Mouse (Mus musculus): ENCODE measurements around the gene Gstp1.

The Gstp1 gene

GRCm38 (mm10) chr19:3999121-3999730 is 38.6 kb downstream of the Gstp1 start:
- DNase-seq: no peak

GRCm38 (mm10) chr19:3998335-3998734 is 39.5 kb downstream of the Gstp1 start:
- no peak for DNase-seq

GRCm38 (mm10) chr19:3997231-3997630 is 40.6 kb downstream of the Gstp1 start:
- DNase-seq: no peak

GRCm38 (mm10) chr19:3996747-3997146 is 41.0 kb downstream of the Gstp1 start:
- DNase-seq: no peak

- DNase-seq: no peak
These were observed 41.7 kb downstream of the Gstp1 start for GRCm38 (mm10) chr19:3996106-3996505.

- DNase-seq: peak; percentile 45
These were observed 42.3 kb downstream of the Gstp1 start for GRCm38 (mm10) chr19:3995505-3995904.

- DNase-seq: no peak
These were observed 42.9 kb downstream of the Gstp1 start for GRCm38 (mm10) chr19:3994932-3995331.

GRCm38 (mm10) chr19:3992416-3992815 is 45.4 kb downstream of the Gstp1 start, which contains the start of gene Tbx10:
TSS of gene Tbx10 (plus strand) at chr19:3992752.
- DNase-seq: no peak

- DNase-seq: no peak
These were observed 45.8 kb downstream of the Gstp1 start for GRCm38 (mm10) chr19:3991966-3992365.

GRCm38 (mm10) chr19:3991562-3991961 is 46.2 kb downstream of the Gstp1 start:
- no peak for DNase-seq

GRCm38 (mm10) chr19:3990804-3991203 is 47.0 kb downstream of the Gstp1 start:
- DNase-seq: no peak

GRCm38 (mm10) chr19:3988750-3989149 is 49.0 kb downstream of the Gstp1 start:
- no peak for DNase-seq

GRCm38 (mm10) chr19:3988066-3988465 is 49.7 kb downstream of the Gstp1 start:
- DNase-seq: no peak

GRCm38 (mm10) chr19:3986334-3986733 is 51.5 kb downstream of the Gstp1 start, which contains the start of gene Acy3:
TSS of gene Acy3 (plus strand) at chr19:3986570.
- peak; percentile 90 for DNase-seq
